Mouse (Mus musculus) liver, embryonic 11.5 days (tissue): ENCODE data around the gene Zmynd12. TPM values are rescaled to one million over a fixed set of nuclear protein-coding genes. Genes with fewer than 3 reads are reported as not detected.

Source experiments
- ATAC-seq: fragments of 200-750 bp; cut with Nextera tagmentation; replicated peaks from 2 replicates; pipeline ENCODE4 v1.8.0; 2017; ENCODE audit warnings: moderate number of reproducible peaks, mild to moderate bottlenecking, moderate TSS enrichment, moderate library complexity; ENCODE audit not compliant: low FRiP score
- DNase-seq: peaks from one replicate; pipeline ENCODE4 v3.0.0-alpha.2; 2017; ENCODE audit warnings: low spot score
- H3K27ac ChIP-seq: fragments of 300-500 bp; sonication (generic); 2 replicates; pipeline ENCODE4 v1.5.1; 2014; ENCODE audit warnings: mild to moderate bottlenecking, low read depth, low read length, control low read depth
- H3K27me3 ChIP-seq: fragments of 300-500 bp; sonication (generic); replicated peaks from 2 replicates; pipeline ENCODE4 v1.6.1; 2014; ENCODE audit warnings: low read length, mixed read lengths; ENCODE audit not compliant: control insufficient read depth, insufficient read depth
- H3K36me3 ChIP-seq: fragments of 300-500 bp; sonication (generic); 2 replicates; pipeline ENCODE4 v1.6.1; 2014; ENCODE audit warnings: mild to moderate bottlenecking, low read length, moderate library complexity, mixed read lengths; ENCODE audit not compliant: control insufficient read depth, insufficient read depth
- H3K4me1 ChIP-seq: fragments of 300-500 bp; sonication (generic); replicated peaks from 2 replicates; pipeline ENCODE4 v1.6.1; 2014; ENCODE audit warnings: low read length, mixed read lengths; ENCODE audit not compliant: control insufficient read depth, insufficient read depth
- H3K4me2 ChIP-seq: fragments of 300-500 bp; sonication (generic); 2 replicates; pipeline ENCODE4 v1.6.1; 2014; ENCODE audit warnings: mild to moderate bottlenecking, control low read depth, moderate library complexity
- H3K4me3 ChIP-seq: fragments of 300-500 bp; sonication (generic); 2 replicates; pipeline ENCODE4 v1.5.1; 2014; ENCODE audit warnings: low read depth, low read length, control low read depth
- H3K9ac ChIP-seq: fragments of 300-500 bp; sonication (generic); 2 replicates; pipeline ENCODE4 v1.6.1; 2014; ENCODE audit warnings: low read depth, low read length, control low read depth
- H3K9me3 ChIP-seq: fragments of 300-500 bp; sonication (generic); 2 replicates; pipeline ENCODE4 v1.6.1; 2016; ENCODE audit warnings: low read length, inconsistent platforms, mixed read lengths; ENCODE audit not compliant: control insufficient read depth
- WGBS: fragments of 180-500 bp; shearing (Covaris S2); extraction: QIAGEN DNeasy Blood & Tissue Kit; methylation state at CpG from one replicate; pipeline ENCODE4 v1.1.7; 2014; 5-methylcytosine and 5-hydroxymethylcytosine counted together
- polyA plus RNA-seq: library from polyadenylated mRNA; unstranded; fragments of >200 nt; fragmentation: Nextera tagmentation; extraction: Ambion mirVana; gene quantifications from 2 replicates; pipeline ENCODE4 v1.2.1, GENCODE M21; 2014

Gene Zmynd12
- polyA plus RNA-seq, 1 experiment from 2014 or later, result not detected

GRCm38 (mm10) chr4:119412791-119413190, 9.8 kb upstream of the Zmynd12 start:
- ATAC-seq, result no peak
- Histone ChIP-seq H3K36me3 (no peaks in the 10 kb centered on the region), H3K4me3 (no peak overlapping the region), H3K27me3 (no peaks in the 10 kb centered on the region), H3K9ac (no peak overlapping the region), H3K4me1 (peaks cover 7% of the 10 kb centered on the region; the same call in 1 of the 2 replicates), H3K4me2 (no peak overlapping the region), H3K9me3 (no peaks in the 10 kb centered on the region; the same call in 1 of the 2 replicates), H3K27ac (no peak overlapping the region)
- DNase-seq, result no peak
- 65% methylated on average over 6 of the region's 6 CpGs for WGBS

- peak within 1 kb of the TSS; percentile 61 for H3K4me3 ChIP-seq
- H3K4me1 ChIP-seq, result peaks cover 7% of the 10 kb centered on the region; the same call in 1 of the 2 replicates
- WGBS, result 2% methylated on average over 49 of the region's 49 CpGs
- H3K36me3 ChIP-seq, result no peaks in the 10 kb centered on the region
- H3K9me3 ChIP-seq, result no peaks in the 10 kb centered on the region
- no peaks in the 10 kb centered on the region for H3K27me3 ChIP-seq
- peak within 1 kb of the TSS; percentile 41; the same call in 1 of the 2 replicates for H3K9ac ChIP-seq
- H3K4me2 ChIP-seq, result peak within 1 kb of the TSS; percentile 93
- no peak within 1 kb of the TSS for H3K27ac ChIP-seq
- ATAC-seq (peak; percentile 92), DNase-seq (peak; percentile 87)
Observed at GRCm38 (mm10) chr4:119415072-119415753, 7.4 kb upstream of the Zmynd12 start, which contains the start of gene Ccdc30. TSS of gene Ccdc30 (minus strand) at chr4:119415521.

- no peak overlapping the region for H3K9ac ChIP-seq
- no peaks in the 10 kb centered on the region for H3K9me3 ChIP-seq
- DNase-seq (no peak), ATAC-seq (no peak)
- no peak overlapping the region; the same call in 1 of the 2 replicates for H3K4me2 ChIP-seq
- no peak overlapping the region for H3K4me3 ChIP-seq
- H3K36me3 ChIP-seq, result no peaks in the 10 kb centered on the region
- no peaks in the 10 kb centered on the region for H3K27me3 ChIP-seq
- H3K4me1 ChIP-seq, result peaks cover 13% of the 10 kb centered on the region; the same call in 1 of the 2 replicates
- no peak overlapping the region for H3K27ac ChIP-seq
- 65% methylated on average over 3 of the region's 3 CpGs for WGBS
Observed at GRCm38 (mm10) chr4:119417270-119417669, 5.3 kb upstream of the Zmynd12 start.

GRCm38 (mm10) chr4:119417894-119418293, 4.7 kb upstream of the Zmynd12 start:
- H3K9me3 ChIP-seq, result no peaks in the 10 kb centered on the region
- H3K27ac ChIP-seq, result no peak overlapping the region
- H3K36me3 ChIP-seq, result no peaks in the 10 kb centered on the region
- H3K9ac ChIP-seq, result no peak overlapping the region
- H3K4me2 ChIP-seq, result peak overlapping the region; percentile 22; the same call in 1 of the 2 replicates
- peak; percentile 50 for ATAC-seq
- H3K4me3 ChIP-seq, result no peak overlapping the region
- DNase-seq, result no peak
- WGBS, result 58% methylated on average over 3 of the region's 3 CpGs
- H3K4me1 ChIP-seq, result peaks cover 13% of the 10 kb centered on the region; the same call in 1 of the 2 replicates
- H3K27me3 ChIP-seq, result no peaks in the 10 kb centered on the region

GRCm38 (mm10) chr4:119421191-119421590, 1.4 kb upstream of the Zmynd12 start:
- WGBS, result 43% methylated on average over 3 of the region's 3 CpGs
- no peak overlapping the region for H3K27ac ChIP-seq
- no peak for DNase-seq
- H3K9me3 ChIP-seq, result no peaks in the 10 kb centered on the region
- H3K9ac ChIP-seq, result peak overlapping the region; percentile 82; the same call in 1 of the 2 replicates
- H3K4me3 ChIP-seq, result peak overlapping the region; percentile 81
- no peaks in the 10 kb centered on the region for H3K36me3 ChIP-seq
- H3K4me2 ChIP-seq, result peak overlapping the region; percentile 95
- H3K27me3 ChIP-seq, result no peaks in the 10 kb centered on the region
- no peak for ATAC-seq
- H3K4me1 ChIP-seq, result peaks cover 20% of the 10 kb centered on the region

GRCm38 (mm10) chr4:119421921-119422293, 707 bp upstream of the Zmynd12 start:
- Histone ChIP-seq H3K9me3 (no peaks in the 10 kb centered on the region), H3K4me1 (peaks cover 20% of the 10 kb centered on the region), H3K4me2 (peak overlapping the region; percentile 95), H3K9ac (peak overlapping the region; percentile 82), H3K36me3 (no peaks in the 10 kb centered on the region), H3K27me3 (no peaks in the 10 kb centered on the region), H3K27ac (peak overlapping the region; percentile 83), H3K4me3 (peak overlapping the region; percentile 81)
- ATAC-seq (peak; percentile 53), DNase-seq (no peak)
- WGBS, result under 1% methylated on average over 31 of the region's 31 CpGs

- 60% methylated on average over 2 of the region's 2 CpGs for WGBS
- no peak overlapping the region for H3K27ac ChIP-seq
- no peak overlapping the region for H3K4me2 ChIP-seq
- H3K27me3 ChIP-seq, result no peaks in the 10 kb centered on the region
- no peaks in the 10 kb centered on the region for H3K36me3 ChIP-seq
- ATAC-seq (0 out of 2 replicates have a peak, but pooled peaks have one; percentile 18), DNase-seq (no peak)
- no peak overlapping the region for H3K9ac ChIP-seq
- H3K4me3 ChIP-seq, result no peak overlapping the region
- peaks cover 15% of the 10 kb centered on the region for H3K4me1 ChIP-seq
- no peaks in the 10 kb centered on the region for H3K9me3 ChIP-seq
Observed at GRCm38 (mm10) chr4:119425077-119425476, 2.5 kb downstream of the Zmynd12 start.

GRCm38 (mm10) chr4:119425601-119426000, 3.0 kb downstream of the Zmynd12 start:
- WGBS, result 53% methylated on average over 2 of the region's 2 CpGs
- no peak overlapping the region for H3K9ac ChIP-seq
- no peaks in the 10 kb centered on the region for H3K9me3 ChIP-seq
- H3K36me3 ChIP-seq, result no peaks in the 10 kb centered on the region
- H3K4me2 ChIP-seq, result no peak overlapping the region
- DNase-seq (no peak), ATAC-seq (no peak)
- H3K4me1 ChIP-seq, result peaks cover 15% of the 10 kb centered on the region
- no peaks in the 10 kb centered on the region for H3K27me3 ChIP-seq
- no peak overlapping the region for H3K4me3 ChIP-seq
- no peak overlapping the region for H3K27ac ChIP-seq

GRCm38 (mm10) chr4:119427680-119428079, 5.1 kb downstream of the Zmynd12 start:
- Histone ChIP-seq H3K4me3 (no peak overlapping the region), H3K9ac (no peak overlapping the region), H3K9me3 (no peaks in the 10 kb centered on the region), H3K27me3 (no peaks in the 10 kb centered on the region), H3K4me1 (peaks cover 9% of the 10 kb centered on the region), H3K36me3 (no peaks in the 10 kb centered on the region), H3K4me2 (no peak overlapping the region), H3K27ac (no peak overlapping the region)
- WGBS, result 53% methylated on average over 2 of the region's 2 CpGs
- ATAC-seq (no peak), DNase-seq (no peak)
